Mouse (Mus musculus) neural tube, embryonic 14.5 days (tissue): ENCODE data around the gene Cd3eap. TPM values are rescaled to one million over a fixed set of nuclear protein-coding genes. Genes with fewer than 3 reads are reported as not detected.

ENCODE experiments used
- ATAC-seq: fragments of 200-750 bp; cut with Nextera tagmentation; 2 replicates; pipeline ENCODE4 v1.8.0; 2017; ENCODE audit warnings: low read depth, mild to moderate bottlenecking, moderate TSS enrichment, moderate library complexity
- H3K27ac ChIP-seq: fragments of 300-500 bp; sonication (generic); 2 replicates; pipeline ENCODE4 v1.5.1; 2014; ENCODE audit warnings: low read depth, mild to moderate bottlenecking, control low read depth, low read length, moderate library complexity, mixed read lengths
- H3K27me3 ChIP-seq: fragments of 300-500 bp; sonication (generic); 2 replicates; pipeline ENCODE4 v1.6.1; 2014; ENCODE audit warnings: low read length; ENCODE audit not compliant: control insufficient read depth, insufficient read depth
- H3K36me3 ChIP-seq: fragments of 300-500 bp; sonication (generic); 2 replicates; pipeline ENCODE4 v1.6.1; 2014; ENCODE audit warnings: low read length, mixed read lengths; ENCODE audit not compliant: control insufficient read depth, insufficient read depth
- H3K4me1 ChIP-seq: fragments of 300-500 bp; sonication (generic); 2 replicates; pipeline ENCODE4 v1.6.1; 2014; ENCODE audit warnings: low read length; ENCODE audit not compliant: control insufficient read depth, insufficient read depth
- H3K4me2 ChIP-seq: fragments of 300-500 bp; sonication (generic); 2 replicates; pipeline ENCODE4 v1.6.1; 2014; ENCODE audit warnings: mild to moderate bottlenecking, low read depth, low read length, control low read depth
- H3K4me3 ChIP-seq: fragments of 300-500 bp; sonication (generic); 2 replicates; pipeline ENCODE4 v1.5.1; 2014; ENCODE audit warnings: low read depth, low read length, control low read depth, mixed read lengths
- H3K9ac ChIP-seq: fragments of 300-500 bp; sonication (generic); replicated peaks from 2 replicates; pipeline ENCODE4 v1.6.1; 2014; ENCODE audit warnings: low read depth, mild to moderate bottlenecking, control low read depth, low read length, mixed read lengths
- H3K9me3 ChIP-seq: fragments of 300-500 bp; sonication (generic); 2 replicates; pipeline ENCODE4 v1.6.1; 2016; ENCODE audit warnings: low read length; ENCODE audit not compliant: control insufficient read depth
- WGBS: fragments of 180-500 bp; shearing (Covaris S2); extraction: QIAGEN DNeasy Blood & Tissue Kit; methylation state at CpG from one replicate; pipeline ENCODE4 v1.1.7; 2014; 5-methylcytosine and 5-hydroxymethylcytosine counted together
- polyA plus RNA-seq: library from polyadenylated mRNA; unstranded; fragments of >200 nt; fragmentation: Nextera tagmentation; extraction: Ambion mirVana; gene quantifications from 2 replicates; pipeline ENCODE4 v1.2.1, GENCODE M21; 2014

Gene Cd3eap
- polyA plus RNA-seq, 1 experiment from 2014 or later: 21.5 TPM

DNA sequence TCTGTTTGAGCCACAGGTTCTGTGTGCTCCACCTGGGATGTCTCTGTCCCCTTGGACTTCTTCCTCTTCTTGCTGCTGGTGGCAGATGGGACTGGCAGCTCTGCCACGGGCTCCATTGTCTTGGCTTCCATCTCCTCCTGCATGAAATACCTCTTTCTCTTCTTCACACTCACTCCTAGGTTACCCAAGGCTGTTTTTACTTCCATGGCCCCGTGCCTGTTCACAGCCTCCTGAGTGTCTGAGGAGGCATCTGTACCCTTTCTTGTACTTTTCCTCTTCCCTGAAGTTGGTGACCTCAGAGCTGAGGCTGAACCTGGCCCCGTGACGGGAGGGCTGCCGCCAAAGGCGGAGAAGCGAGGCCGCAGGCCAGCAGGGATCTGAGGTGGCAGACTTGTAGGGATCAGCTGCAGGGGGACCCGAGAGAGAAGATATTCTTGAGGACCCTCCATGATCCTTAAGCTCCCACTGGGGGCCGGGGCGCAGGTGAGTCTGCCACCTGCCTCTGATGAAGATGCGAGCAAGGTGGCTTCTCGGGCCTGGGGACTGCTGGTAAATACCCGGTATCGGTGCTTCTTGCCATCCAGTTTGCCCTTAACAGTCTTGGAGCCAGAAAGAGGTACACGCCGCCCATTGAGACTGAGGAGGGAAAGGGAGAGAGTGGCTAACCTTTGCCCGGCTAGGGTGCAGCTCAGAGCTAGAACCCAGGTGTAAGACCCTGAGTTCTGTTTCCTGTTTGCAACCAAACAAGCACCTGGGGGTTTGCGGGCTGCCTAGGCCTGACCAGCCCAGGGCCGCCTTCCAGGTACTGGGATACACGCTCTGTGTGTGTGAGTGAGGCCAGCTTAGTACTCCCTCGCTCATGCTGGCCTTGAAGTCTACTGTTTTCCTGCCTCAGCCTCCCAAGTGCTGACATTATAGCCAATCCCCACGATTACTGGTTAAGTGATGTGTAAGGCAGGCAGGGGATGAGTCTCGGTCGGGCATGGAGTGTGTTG, 1.6 kb downstream of the Cd3eap start:
- no peaks in the 10 kb centered on the region for H3K27me3 ChIP-seq
- H3K4me1 ChIP-seq: peaks cover 12% of the 10 kb centered on the region
- H3K27ac ChIP-seq: no peak overlapping the region
- no peak for ATAC-seq
- no peaks in the 10 kb centered on the region for H3K9me3 ChIP-seq
- H3K36me3 ChIP-seq: peaks cover 33% of the 10 kb centered on the region
- no peak overlapping the region; the same call in 1 of the 2 replicates for H3K4me2 ChIP-seq
- no peak overlapping the region for H3K9ac ChIP-seq
- peak overlapping the region; percentile 59 for H3K4me3 ChIP-seq
- 93% methylated on average over 25 of the region's 25 CpGs for WGBS

DNA sequence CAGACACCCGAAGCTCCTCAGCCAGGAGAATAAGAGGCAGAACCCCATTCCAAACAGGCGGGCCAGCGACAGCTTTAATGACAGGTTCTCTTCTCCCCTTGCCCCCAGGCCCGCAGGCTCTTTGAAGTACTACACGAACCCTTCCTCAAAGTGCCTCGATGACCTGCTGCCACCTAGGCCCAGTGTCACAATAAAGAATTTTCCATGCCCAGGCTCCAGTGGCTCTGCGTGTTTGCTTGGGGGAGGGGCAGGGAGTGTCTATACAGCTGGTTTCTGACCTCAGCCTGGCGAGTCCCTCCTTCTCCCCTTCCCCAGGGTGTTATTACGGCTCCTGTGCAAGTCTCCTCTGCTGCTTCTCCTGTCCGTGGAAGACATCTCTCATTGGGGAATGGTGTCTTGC, 3.0 kb downstream of the Cd3eap start:
- H3K9me3 ChIP-seq: no peaks in the 10 kb centered on the region
- no peaks in the 10 kb centered on the region for H3K27me3 ChIP-seq
- no peak overlapping the region for H3K4me2 ChIP-seq
- H3K9ac ChIP-seq: no peak overlapping the region
- peaks cover 38% of the 10 kb centered on the region for H3K36me3 ChIP-seq
- peaks cover 12% of the 10 kb centered on the region for H3K4me1 ChIP-seq
- no peak overlapping the region for H3K27ac ChIP-seq
- H3K4me3 ChIP-seq: no peak overlapping the region
- 70% methylated on average over 10 of the region's 10 CpGs for WGBS
- no peak for ATAC-seq

DNA sequence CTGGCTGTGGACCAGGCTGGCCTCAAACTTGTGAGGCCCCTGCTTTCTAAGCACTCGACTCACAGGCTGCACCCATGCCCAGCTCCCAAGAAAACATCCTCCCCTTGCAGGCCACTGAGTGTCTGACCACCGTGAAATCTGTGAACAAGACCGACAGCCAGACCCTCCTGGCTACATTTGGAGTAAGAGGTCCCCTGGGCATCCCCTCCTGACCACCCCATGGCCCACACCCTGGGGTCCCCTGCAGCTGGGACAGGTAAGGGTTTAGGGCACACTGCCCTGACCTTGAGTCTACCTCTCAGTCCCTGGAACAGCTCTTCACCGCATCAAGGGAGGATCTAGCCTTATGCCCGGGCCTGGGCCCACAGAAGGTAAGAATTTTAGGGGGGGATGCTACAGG, 4.3 kb downstream of the Cd3eap start:
- ATAC-seq: no peak
- WGBS: 90% methylated on average over 5 of the region's 5 CpGs
- peaks cover 47% of the 10 kb centered on the region for H3K36me3 ChIP-seq

DNA sequence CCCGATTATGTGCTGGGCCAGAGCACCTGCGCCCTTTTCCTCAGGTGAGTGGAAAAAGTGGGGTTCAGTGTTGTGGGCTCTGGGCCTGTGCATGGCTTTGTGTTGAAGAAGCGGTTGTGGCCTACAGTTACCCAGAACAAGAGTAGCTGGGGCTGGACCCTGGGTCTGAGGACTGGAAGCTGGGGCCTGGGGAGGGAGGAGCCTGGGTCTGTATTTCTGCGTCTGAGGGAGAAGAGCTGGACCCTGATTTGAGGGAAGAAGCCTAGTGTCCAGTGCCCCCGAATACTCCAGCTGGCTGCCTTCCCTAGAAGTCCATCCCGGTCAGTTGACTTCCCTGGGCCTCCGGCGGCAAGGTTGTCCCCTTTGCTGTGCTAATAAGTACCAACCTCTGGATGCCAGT, 9.1 kb downstream of the Cd3eap start:
- no peak overlapping the region for H3K27ac ChIP-seq
- WGBS: 98% methylated on average over 8 of the region's 8 CpGs
- H3K4me3 ChIP-seq: no peak overlapping the region
- peaks cover 37% of the 10 kb centered on the region for H3K36me3 ChIP-seq
- H3K4me2 ChIP-seq: no peak overlapping the region
- no peak overlapping the region for H3K9ac ChIP-seq
- H3K4me1 ChIP-seq: peaks cover 12% of the 10 kb centered on the region; the same call in 1 of the 2 replicates
- ATAC-seq: no peak
- H3K9me3 ChIP-seq: no peaks in the 10 kb centered on the region
- no peaks in the 10 kb centered on the region for H3K27me3 ChIP-seq

More for the DNA sequence above, 4.3 kb downstream of the Cd3eap start:
- Histone ChIP-seq H3K27ac (no peak overlapping the region), H3K9ac (no peak overlapping the region), H3K4me1 (peaks cover 10% of the 10 kb centered on the region), H3K9me3 (no peaks in the 10 kb centered on the region), H3K27me3 (no peaks in the 10 kb centered on the region), H3K4me2 (no peak overlapping the region), H3K4me3 (no peak overlapping the region)

DNA sequence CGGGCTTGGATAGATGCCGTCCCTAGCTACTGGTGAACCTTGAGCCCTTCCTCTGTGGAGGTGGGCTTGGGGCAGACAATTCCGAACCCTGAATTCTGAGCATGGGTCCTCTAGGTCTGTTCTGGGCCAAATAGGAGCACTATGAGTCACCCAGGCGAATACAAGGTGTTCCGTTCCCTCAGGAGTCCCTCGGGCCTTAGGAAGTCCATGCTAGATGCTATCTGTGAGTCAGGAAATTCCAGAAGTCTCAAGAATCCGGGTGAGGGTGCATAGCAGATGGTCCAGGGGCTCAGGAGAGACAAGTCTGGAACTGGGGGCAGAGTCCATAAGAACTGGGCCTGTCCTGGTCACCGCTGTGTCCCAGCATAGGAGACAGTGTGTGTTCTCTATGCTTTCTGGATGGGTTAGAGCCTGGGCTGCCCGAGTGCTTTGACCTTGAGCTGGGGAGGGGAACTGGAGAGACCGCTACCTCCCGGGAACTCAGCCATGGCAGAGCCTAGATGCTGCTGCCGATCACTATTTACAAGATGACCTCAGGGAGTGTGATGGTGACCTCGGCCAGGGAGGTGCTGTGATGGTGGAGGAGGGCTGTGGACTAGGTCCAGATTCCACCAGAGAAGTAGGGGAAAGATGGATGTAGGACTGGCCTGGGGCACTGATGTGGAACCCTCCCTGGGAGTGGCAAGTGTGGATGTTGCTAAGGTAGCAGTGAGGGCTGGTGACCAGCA, 9.9 kb downstream of the Cd3eap start:
- peaks cover 30% of the 10 kb centered on the region for H3K36me3 ChIP-seq

DNA sequence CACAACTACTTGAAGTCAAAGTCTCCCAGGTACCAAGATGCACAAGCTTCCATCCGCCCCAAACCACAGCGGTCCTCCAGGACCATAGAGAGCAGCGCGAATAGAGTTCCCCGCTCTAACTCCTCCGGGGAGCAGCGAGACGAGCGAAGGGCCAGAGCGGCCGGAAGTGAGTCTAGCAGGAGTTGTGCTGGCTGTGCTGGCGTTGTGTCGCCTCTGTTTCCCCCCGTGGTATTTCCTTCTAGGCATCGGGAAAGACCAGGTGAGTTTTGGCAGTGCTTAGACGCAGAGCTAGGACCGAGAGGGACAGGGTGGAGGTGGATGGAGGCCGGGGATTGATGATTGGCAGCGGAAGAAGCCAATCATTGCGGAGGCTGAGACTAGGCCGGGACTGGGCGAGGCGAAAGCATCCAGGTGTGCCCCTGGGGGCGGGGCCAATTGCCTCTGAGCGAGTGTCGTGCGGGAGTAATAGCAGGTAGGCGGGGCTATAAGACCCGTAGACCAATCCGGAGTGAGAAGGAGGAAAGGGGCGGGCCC, 14.3 kb downstream of the Cd3eap start:
- under 1% methylated on average over 31 of the region's 31 CpGs for WGBS
- H3K9me3 ChIP-seq: no peaks in the 10 kb centered on the region
- peak overlapping the region; percentile 87 for H3K27ac ChIP-seq
- peak overlapping the region; percentile 67 for H3K9ac ChIP-seq
- H3K4me1 ChIP-seq: peaks cover 28% of the 10 kb centered on the region; the same call in 1 of the 2 replicates
- H3K4me3 ChIP-seq: peak overlapping the region; percentile 63
- H3K36me3 ChIP-seq: peaks cover 6% of the 10 kb centered on the region; the same call in 1 of the 2 replicates
- H3K27me3 ChIP-seq: peaks cover 6% of the 10 kb centered on the region
- peak; percentile 94 for ATAC-seq
- peak overlapping the region; percentile 64 for H3K4me2 ChIP-seq

More for the DNA sequence above, 9.9 kb downstream of the Cd3eap start:
- H3K27ac ChIP-seq: no peak overlapping the region
- no peak overlapping the region for H3K4me3 ChIP-seq
- H3K9ac ChIP-seq: no peak overlapping the region
- ATAC-seq: no peak
- no peaks in the 10 kb centered on the region for H3K9me3 ChIP-seq
- H3K4me1 ChIP-seq: peaks cover 14% of the 10 kb centered on the region; the same call in 1 of the 2 replicates
- H3K27me3 ChIP-seq: no peaks in the 10 kb centered on the region
- H3K4me2 ChIP-seq: no peak overlapping the region
- WGBS: 90% methylated on average over 13 of the region's 13 CpGs

DNA sequence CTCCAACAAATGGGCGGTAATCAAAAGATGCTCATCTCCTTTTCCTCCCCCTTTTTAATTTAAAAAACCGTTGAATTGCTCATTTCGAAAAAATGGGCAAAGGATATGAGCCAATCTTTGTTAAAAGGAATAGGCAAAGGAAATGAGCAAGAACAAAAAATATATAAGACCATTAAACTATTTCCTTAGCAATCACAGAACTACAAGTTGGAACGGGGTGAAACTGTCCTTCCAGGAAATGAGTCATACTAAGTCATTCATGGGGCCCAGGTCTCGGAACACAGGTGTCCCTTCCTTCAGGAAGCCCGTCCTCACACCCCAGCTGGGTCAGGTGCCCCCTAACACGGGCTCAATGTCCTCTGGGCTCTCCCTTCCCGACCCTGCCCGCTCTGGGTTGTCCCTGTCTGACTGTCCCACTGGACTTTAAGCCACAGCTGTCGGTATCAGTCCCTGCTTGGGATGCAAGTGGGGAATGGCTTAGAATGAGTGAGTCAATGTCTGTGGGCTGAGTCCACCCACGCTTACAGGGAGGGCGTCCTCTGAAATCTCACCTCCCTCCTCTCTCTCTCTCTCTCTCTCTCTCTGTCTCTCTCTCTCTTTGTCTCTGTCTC, 14.9 kb downstream of the Cd3eap start, which contains the start of gene Ercc1:
Gene Ercc1, plus strand, starts transcription at position 542 of the 611 bp plus-strand sequence.
- peaks cover 6% of the 10 kb centered on the region for H3K27me3 ChIP-seq
- peak; percentile 0; the same call in 1 of the 2 replicates for ATAC-seq
- H3K4me1 ChIP-seq: peaks cover 28% of the 10 kb centered on the region; the same call in 1 of the 2 replicates
- H3K36me3 ChIP-seq: peaks cover 4% of the 10 kb centered on the region; the same call in 1 of the 2 replicates
- no peaks in the 10 kb centered on the region for H3K9me3 ChIP-seq
- peak within 1 kb of the TSS; percentile 87 for H3K27ac ChIP-seq
- peak within 1 kb of the TSS; percentile 63 for H3K4me3 ChIP-seq
- WGBS: 26% methylated on average over 12 of the region's 12 CpGs
- peak within 1 kb of the TSS; percentile 64 for H3K4me2 ChIP-seq
- H3K9ac ChIP-seq: peak within 1 kb of the TSS; percentile 67

DNA sequence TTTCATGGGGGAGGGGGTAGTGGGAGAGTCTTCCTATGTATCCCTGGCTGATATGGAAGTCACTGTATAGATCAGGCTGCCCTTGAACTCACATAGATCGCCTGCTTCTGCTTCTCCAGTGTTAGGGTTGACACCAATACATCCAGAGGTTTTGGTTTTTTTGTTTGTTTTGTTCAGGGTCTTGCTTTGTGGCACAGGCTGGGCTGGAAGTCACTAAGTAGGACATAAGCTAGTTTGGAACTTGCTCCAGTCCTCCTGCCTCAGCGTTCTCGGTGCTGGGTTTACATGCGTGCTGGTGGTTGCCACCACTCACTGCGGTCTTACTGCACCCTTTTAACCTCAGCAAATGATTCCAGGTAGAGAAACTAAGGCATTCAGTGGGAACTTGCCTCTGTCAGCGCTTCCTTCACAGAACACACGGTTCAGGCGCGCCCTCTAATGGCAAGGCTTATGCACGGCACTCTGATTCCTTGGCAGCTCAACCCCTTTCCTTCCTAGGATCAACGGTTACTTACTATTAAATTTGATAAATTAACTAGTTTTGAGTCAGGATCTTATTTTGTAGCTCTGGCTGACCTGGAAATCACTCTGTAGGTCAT, 16.0 kb downstream of the Cd3eap start:
- ATAC-seq: no peak
- Histone ChIP-seq H3K27me3 (peaks cover 6% of the 10 kb centered on the region), H3K4me3 (no peak overlapping the region), H3K36me3 (0 out of 2 replicates have a peak, but pooled peaks cover 4% of the 10 kb centered on the region), H3K4me1 (peaks cover 28% of the 10 kb centered on the region; the same call in 1 of the 2 replicates), H3K27ac (no peak overlapping the region), H3K4me2 (no peak overlapping the region), H3K9me3 (no peaks in the 10 kb centered on the region), H3K9ac (no peak overlapping the region)
- WGBS: 3% methylated on average over 11 of the region's 11 CpGs
